Mouse (Mus musculus): ENCODE measurements around the gene Pprc1.

GRCm38 (mm10) chr19:46110214-46110613, 65.5 kb downstream of the Pprc1 start:
- TF ChIP-seq POLR2A (IDR thresholded peaks at IDR 0.05; ENCODE audit: control insufficient read depth, low read depth, low read length), result no peak
- no peak for TF ChIP-seq CTCF (IDR thresholded peaks at IDR 0.05; ENCODE audit: control insufficient read depth, insufficient read depth, insufficient replicate concordance, low read depth, low read length)

Data from testis, adult 2 months (tissue).